Mouse (Mus musculus): ENCODE data around the gene Olig1. TPM values are rescaled to one million over a fixed set of nuclear protein-coding genes. Genes with fewer than 3 reads are reported as not detected.

The Olig1 gene
- 0.87 and 1.2 TPM in 2 replicates for polyA plus RNA-seq (2012; rRNA removed; ENCODE audit: low replicate concordance)

DNA sequence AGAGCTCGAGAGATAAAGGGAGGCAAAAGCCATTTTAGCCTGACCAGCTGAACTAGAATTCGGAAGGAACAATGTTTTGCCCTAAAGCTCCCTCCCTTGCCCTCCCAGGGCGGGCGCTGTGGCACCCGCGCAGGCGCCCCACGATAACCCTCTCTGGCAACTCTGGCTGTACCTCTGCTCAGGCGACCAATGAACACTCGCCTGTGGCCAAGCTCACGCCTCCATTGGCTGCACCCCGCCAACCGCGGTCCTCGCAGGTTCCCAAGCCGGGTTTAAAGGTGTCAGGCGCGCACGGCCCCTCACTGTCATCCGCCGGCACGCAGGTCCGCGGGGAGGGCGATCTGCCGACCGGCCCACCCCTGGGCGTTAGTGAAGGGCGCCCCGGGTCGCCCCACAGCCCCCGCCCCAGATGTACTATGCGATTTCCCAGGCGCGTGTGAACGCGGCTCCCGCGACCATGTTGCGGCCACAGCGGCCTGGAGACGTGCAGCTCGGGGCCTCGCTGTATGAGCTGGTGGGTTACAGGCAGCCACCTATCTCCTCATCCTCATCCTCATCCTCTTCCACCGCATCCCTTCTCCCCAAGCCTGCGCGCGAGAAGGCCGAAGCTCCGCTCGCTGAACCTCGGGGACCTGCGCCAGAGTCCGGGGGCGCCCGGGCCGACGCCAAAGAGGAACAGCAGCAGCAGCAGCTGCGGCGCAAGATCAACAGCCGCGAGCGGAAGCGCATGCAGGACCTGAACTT lies at the start of gene Olig1:
Gene Olig1, plus strand, starts transcription at position 305 of the 744 bp plus-strand sequence.

DNA sequence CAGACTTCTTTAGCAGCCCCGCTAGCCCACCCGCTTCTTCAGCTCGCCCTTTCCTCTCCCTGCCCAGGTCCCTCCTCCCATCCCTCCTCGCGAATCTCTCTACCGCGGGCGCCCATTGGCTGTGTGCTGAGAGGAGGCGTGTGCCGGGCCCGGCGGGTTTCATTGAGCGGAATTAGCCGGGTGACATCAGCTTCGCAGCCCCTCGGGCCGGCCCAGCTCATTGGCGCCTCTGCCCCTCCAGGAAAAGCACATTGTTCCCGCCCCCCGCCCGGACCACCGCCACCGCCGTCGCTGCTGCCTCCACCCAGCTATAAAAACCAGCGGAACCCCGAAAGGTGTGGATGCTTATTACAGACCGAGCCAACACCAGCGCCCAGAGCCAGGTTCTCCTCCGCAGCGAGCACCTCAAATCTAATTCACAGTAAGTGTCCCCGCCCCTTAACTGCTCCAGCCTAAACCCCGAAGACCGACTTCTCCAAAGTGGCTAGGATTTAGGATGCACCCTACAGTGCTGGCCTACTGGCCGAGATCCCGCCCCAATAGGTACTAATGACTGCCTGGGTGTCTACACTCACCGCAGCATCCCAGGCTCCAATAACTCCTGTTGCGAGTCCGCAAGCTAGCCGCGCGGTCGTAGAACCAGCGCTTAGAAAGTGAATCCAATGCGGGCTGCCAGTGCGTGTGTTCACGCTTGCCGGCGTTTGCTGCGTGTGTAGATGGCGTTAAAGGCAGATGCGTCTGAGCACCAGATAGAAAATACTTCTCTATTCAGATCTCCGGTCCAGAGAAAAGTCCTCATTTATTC lies 44.1 kb upstream of the Olig1 start, which contains the start of gene Olig2:
Gene Olig2, plus strand, starts transcription at position 225 of the 805 bp plus-strand sequence.

Other genes starting within 250 kb of the Olig1 start
- gene Paxbp1, start 225.2 kb upstream of the Olig1 start, polyA plus RNA-seq (2012; rRNA removed; ENCODE audit: low replicate concordance), result 19.1 and 31.0 TPM in 2 replicates
- 0.39 and 1.7 TPM in 2 replicates for gene 4932438H23Rik, start 174.7 kb upstream of the Olig1 start, polyA plus RNA-seq (2012; rRNA removed; ENCODE audit: low replicate concordance)
- not detected in 2 replicates for gene Olig2, start 44.3 kb upstream of the Olig1 start, polyA plus RNA-seq (2012; rRNA removed; ENCODE audit: low replicate concordance)
- gene Ifnar2, start 103.0 kb downstream of the Olig1 start, polyA plus RNA-seq (2012; rRNA removed; ENCODE audit: low replicate concordance), result 92.6 and 143 TPM in 2 replicates
- gene Gm21970, start 121.9 kb downstream of the Olig1 start, polyA plus RNA-seq (2012; rRNA removed; ENCODE audit: low replicate concordance), result not detected in 2 replicates
- gene Il10rb, start 136.4 kb downstream of the Olig1 start, polyA plus RNA-seq (2012; rRNA removed; ENCODE audit: low replicate concordance), result 42.5 and 58.3 TPM in 2 replicates
- gene Ifnar1, start 215.5 kb downstream of the Olig1 start, polyA plus RNA-seq (2012; rRNA removed; ENCODE audit: low replicate concordance), result 33.9 and 38.6 TPM in 2 replicates

Data from subcutaneous adipose tissue, adult 2 months (tissue).